Mouse (Mus musculus): Measurements from ENCODE around the gene Cdk10. TPM values are rescaled to one million over a fixed set of nuclear protein-coding genes. Genes with fewer than 3 reads are reported as not detected.
A peak's percentile ranks its signal among the peaks of the same experiment; 100 is the strongest.

Cdk10 gene
- polyA plus RNA-seq, 1 experiment = 31.0 TPM

DNA sequence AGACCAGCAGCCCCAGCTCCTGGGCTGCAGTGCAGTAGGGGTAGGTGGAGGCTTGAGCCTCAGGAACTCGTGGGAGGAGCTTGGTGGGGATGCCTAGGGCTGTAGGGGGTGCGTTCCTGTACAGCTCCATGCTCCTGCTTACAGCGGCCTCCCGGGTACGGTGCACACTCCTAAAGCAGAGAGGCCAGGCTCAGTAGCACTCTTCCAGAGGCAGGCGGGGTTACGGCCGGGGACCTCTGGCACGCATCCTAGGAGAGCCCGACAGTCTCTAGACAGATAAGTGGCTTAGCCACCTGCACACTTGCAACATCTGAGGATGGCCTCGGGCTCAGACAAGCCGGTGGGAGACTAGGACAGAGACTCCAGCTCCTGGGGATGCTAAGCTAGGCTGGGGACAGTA is 20.9 kb downstream of the Cdk10 start:
- H3K79me2 ChIP-seq (ENCODE audit: control insufficient read depth, insufficient read depth) = no peaks in the 10 kb centered on the region
- H3K4me2 ChIP-seq (ENCODE audit: low read depth) = no peak overlapping the region
- no peak overlapping the region for H3K4me3 ChIP-seq
- TF ChIP-seq E2F4 (IDR thresholded peaks at IDR 0.05; ENCODE audit: insufficient read depth) (no peak), POLR2AphosphoS2 (IDR thresholded peaks at IDR 0.05; ENCODE audit: insufficient read length, low read depth) (no peak), MYOG (IDR thresholded peaks at IDR 0.05; ENCODE audit: control insufficient read depth in 1 of 3, insufficient read depth in 1 of 3, insufficient read length in 2 of 3, low read depth in 2 of 3) (no peak), POLR2A (IDR thresholded peaks at IDR 0.05; ENCODE audit: insufficient read length, low read depth) (no peak), TCF3 (IDR thresholded peaks at IDR 0.05; ENCODE audit: insufficient read length, low read depth) (no peak), CEBPB (IDR thresholded peaks at IDR 0.05; ENCODE audit: insufficient read depth, poor library complexity, severe bottlenecking) (no peak), SRF (IDR thresholded peaks at IDR 0.05; ENCODE audit: control insufficient read depth, insufficient read length, low read depth) (no peak), MAX (IDR thresholded peaks at IDR 0.05; ENCODE audit: low read depth) (no peak), MYOD1 (IDR thresholded peaks at IDR 0.05; ENCODE audit: control insufficient read depth in 1 of 3, insufficient read length in 2 of 3, low read depth in 2 of 3) (no peak), TCF12 (IDR thresholded peaks at IDR 0.05; ENCODE audit: insufficient read depth, poor library complexity, severe bottlenecking) (no peak), REST (IDR thresholded peaks at IDR 0.05; ENCODE audit: insufficient read depth, insufficient read length) (no peak), USF1 (IDR thresholded peaks at IDR 0.05; ENCODE audit: low read depth) (no peak)
- H3K27me3 ChIP-seq (ENCODE audit: control insufficient read depth, insufficient read depth, insufficient read length) = no peaks in the 10 kb centered on the region
- no peaks in the 10 kb centered on the region for H3K36me3 ChIP-seq (ENCODE audit: control insufficient read depth, insufficient read depth)
- no peak overlapping the region for H3ac ChIP-seq (ENCODE audit: control insufficient read depth, insufficient read length)

- H3K4me3 ChIP-seq = no peak overlapping the region
- TF ChIP-seq TCF12 (IDR thresholded peaks at IDR 0.05; ENCODE audit: insufficient read depth, poor library complexity, severe bottlenecking) (no peak), POLR2AphosphoS2 (IDR thresholded peaks at IDR 0.05; ENCODE audit: insufficient read length, low read depth) (no peak), CEBPB (IDR thresholded peaks at IDR 0.05; ENCODE audit: insufficient read depth, poor library complexity, severe bottlenecking) (no peak)
These were observed 23.1 kb downstream of the Cdk10 start for GRCm38 (mm10) chr8:123247748-123248147.

DNA sequence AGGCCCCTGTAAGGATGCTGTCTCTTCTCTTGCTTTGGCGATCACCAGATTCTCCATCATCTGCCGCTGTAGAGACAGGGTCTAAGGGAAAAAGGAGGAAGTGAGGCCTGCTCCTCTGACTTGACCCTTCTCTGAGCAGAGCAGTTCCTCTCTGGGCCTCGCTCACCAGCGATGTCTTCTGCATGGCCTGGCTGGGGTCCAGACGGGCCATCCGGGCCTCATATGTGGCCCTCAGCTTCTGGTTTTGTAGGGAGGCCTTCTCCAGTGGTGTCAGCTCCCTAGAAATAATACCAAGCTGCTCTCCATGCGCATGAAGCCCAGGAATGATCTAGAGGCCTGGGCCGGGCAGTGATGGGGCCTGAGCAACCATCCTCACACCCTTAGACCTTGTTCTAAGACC is 24.0 kb downstream of the Cdk10 start:
- no peak overlapping the region for H3K4me2 ChIP-seq (ENCODE audit: low read depth)
- H3K79me2 ChIP-seq (ENCODE audit: control insufficient read depth, insufficient read depth) = peaks cover 9% of the 10 kb centered on the region
- H3K27me3 ChIP-seq (ENCODE audit: control insufficient read depth, insufficient read depth, insufficient read length) = no peaks in the 10 kb centered on the region
- H3K36me3 ChIP-seq (ENCODE audit: control insufficient read depth, insufficient read depth) = no peaks in the 10 kb centered on the region
- H3ac ChIP-seq (ENCODE audit: control insufficient read depth, insufficient read length) = no peak overlapping the region
- TF ChIP-seq TCF3 (IDR thresholded peaks at IDR 0.05; ENCODE audit: insufficient read length, low read depth) = no peak
- no peak overlapping the region for H3K4me3 ChIP-seq

More at GRCm38 (mm10) chr8:123247748-123248147, 23.1 kb downstream of the Cdk10 start:
- peaks cover under 1% of the 10 kb centered on the region for H3K79me2 ChIP-seq (ENCODE audit: control insufficient read depth, insufficient read depth)
- no peak overlapping the region for H3ac ChIP-seq (ENCODE audit: control insufficient read depth, insufficient read length)
- H3K36me3 ChIP-seq (ENCODE audit: control insufficient read depth, insufficient read depth) = no peaks in the 10 kb centered on the region
- H3K4me2 ChIP-seq (ENCODE audit: low read depth) = no peak overlapping the region
- no peaks in the 10 kb centered on the region for H3K27me3 ChIP-seq (ENCODE audit: control insufficient read depth, insufficient read depth, insufficient read length)

DNA sequence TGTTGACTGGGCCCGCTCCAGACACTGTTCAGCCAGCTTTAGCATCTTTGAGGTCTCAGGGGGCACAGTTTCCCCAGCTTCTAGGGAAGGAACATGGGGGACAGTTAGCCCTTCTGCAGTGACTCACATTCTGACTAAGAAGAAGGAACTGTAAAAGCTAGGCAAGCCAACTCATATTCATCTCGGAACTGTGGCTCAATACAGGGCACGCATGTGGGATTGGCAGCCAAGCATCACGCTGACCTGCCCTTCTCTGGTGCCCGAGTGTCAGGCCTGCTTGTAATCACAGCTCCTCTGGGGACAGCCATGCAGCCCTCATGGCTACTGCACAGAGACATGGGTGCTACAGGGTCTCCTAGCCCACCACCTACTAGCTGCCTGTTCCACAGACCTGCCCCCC is 26.3 kb downstream of the Cdk10 start:
- Histone ChIP-seq H3K27me3 (ENCODE audit: control insufficient read depth, insufficient read depth, insufficient read length) (no peaks in the 10 kb centered on the region), H3K79me2 (ENCODE audit: control insufficient read depth, insufficient read depth) (peaks cover 22% of the 10 kb centered on the region), H3K4me2 (ENCODE audit: low read depth) (no peak overlapping the region), H3K36me3 (ENCODE audit: control insufficient read depth, insufficient read depth) (no peaks in the 10 kb centered on the region), H3ac (ENCODE audit: control insufficient read depth, insufficient read length) (no peak overlapping the region), H3K4me3 (no peak overlapping the region)
- no peak for TF ChIP-seq REST (IDR thresholded peaks at IDR 0.05; ENCODE audit: insufficient read depth, insufficient read length)
- no peak for TF ChIP-seq MAX (IDR thresholded peaks at IDR 0.05; ENCODE audit: low read depth)
- TF ChIP-seq POLR2AphosphoS2 (IDR thresholded peaks at IDR 0.05; ENCODE audit: insufficient read length, low read depth) = no peak
- TF ChIP-seq TCF12 (IDR thresholded peaks at IDR 0.05; ENCODE audit: insufficient read depth, poor library complexity, severe bottlenecking) = no peak
- no peak for TF ChIP-seq USF1 (IDR thresholded peaks at IDR 0.05; ENCODE audit: low read depth)
- TF ChIP-seq POLR2A (IDR thresholded peaks at IDR 0.05; ENCODE audit: insufficient read length, low read depth) = no peak
- TF ChIP-seq E2F4 (IDR thresholded peaks at IDR 0.05; ENCODE audit: insufficient read depth) = no peak
- TF ChIP-seq CEBPB (IDR thresholded peaks at IDR 0.05; ENCODE audit: insufficient read depth, poor library complexity, severe bottlenecking) = no peak
- no peak for TF ChIP-seq SRF (IDR thresholded peaks at IDR 0.05; ENCODE audit: control insufficient read depth, insufficient read length, low read depth)
- TF ChIP-seq MYOG (IDR thresholded peaks at IDR 0.05; ENCODE audit: control insufficient read depth in 1 of 3, insufficient read depth in 1 of 3, insufficient read length in 2 of 3, low read depth in 2 of 3) = no peak
- no peak for TF ChIP-seq MYOD1 (IDR thresholded peaks at IDR 0.05; ENCODE audit: control insufficient read depth in 1 of 3, insufficient read length in 2 of 3, low read depth in 2 of 3)
- no peak for TF ChIP-seq TCF3 (IDR thresholded peaks at IDR 0.05; ENCODE audit: insufficient read length, low read depth)

- no peaks in the 10 kb centered on the region for H3K36me3 ChIP-seq (ENCODE audit: control insufficient read depth, insufficient read depth)
- H3K4me2 ChIP-seq (ENCODE audit: low read depth) = peak overlapping the region; percentile 76
- TF ChIP-seq USF1 (IDR thresholded peaks at IDR 0.05; ENCODE audit: low read depth) = no peak
- no peak for TF ChIP-seq MAX (IDR thresholded peaks at IDR 0.05; ENCODE audit: low read depth)
- no peak for TF ChIP-seq MYOG (IDR thresholded peaks at IDR 0.05; ENCODE audit: control insufficient read depth in 1 of 3, insufficient read depth in 1 of 3, insufficient read length in 2 of 3, low read depth in 2 of 3)
- TF ChIP-seq SRF (IDR thresholded peaks at IDR 0.05; ENCODE audit: control insufficient read depth, insufficient read length, low read depth) = no peak
- TF ChIP-seq MYOD1 (IDR thresholded peaks at IDR 0.05; ENCODE audit: control insufficient read depth in 1 of 3, insufficient read length in 2 of 3, low read depth in 2 of 3) = no peak
- TF ChIP-seq TCF3 (IDR thresholded peaks at IDR 0.05; ENCODE audit: insufficient read length, low read depth) = no peak
- no peak for TF ChIP-seq POLR2A (IDR thresholded peaks at IDR 0.05; ENCODE audit: insufficient read length, low read depth)
- peaks cover 23% of the 10 kb centered on the region for H3K79me2 ChIP-seq (ENCODE audit: control insufficient read depth, insufficient read depth)
- H3ac ChIP-seq (ENCODE audit: control insufficient read depth, insufficient read length) = no peak overlapping the region
- peak overlapping the region; percentile 58 for H3K4me3 ChIP-seq
- H3K27me3 ChIP-seq (ENCODE audit: control insufficient read depth, insufficient read depth, insufficient read length) = no peaks in the 10 kb centered on the region
These were observed 28.3 kb downstream of the Cdk10 start for GRCm38 (mm10) chr8:123252925-123253324.
